Mouse (Mus musculus): ENCODE data around the gene Gsc2. TPM values are rescaled to one million over a fixed set of nuclear protein-coding genes. Genes with fewer than 3 reads are reported as not detected.

The Gsc2 gene
- polyA plus RNA-seq, 1 experiment from 2014 or later: 1.5 TPM

- H3K36me3 ChIP-seq: no peaks in the 10 kb centered on the region
- 85% methylated on average over 10 of the region's 10 CpGs for WGBS
- no peaks in the 10 kb centered on the region for H3K9me3 ChIP-seq
- H3K9ac ChIP-seq (replicated peaks): no peak overlapping the region
- ATAC-seq: no peak
- peaks cover 27% of the 10 kb centered on the region for H3K27me3 ChIP-seq
- no peak overlapping the region for H3K4me2 ChIP-seq (replicated peaks)
- H3K4me1 ChIP-seq (replicated peaks): 0 out of 2 replicates have a peak, but pooled peaks cover 4% of the 10 kb centered on the region
- H3K4me3 ChIP-seq (replicated peaks): no peak overlapping the region
- H3K27ac ChIP-seq: no peak overlapping the region
Observed at GRCm38 (mm10) chr16:17936776-17937175, 21.9 kb upstream of the Gsc2 start.

- ATAC-seq: no peak
- Histone ChIP-seq H3K4me3 (replicated peaks) (no peak overlapping the region), H3K9me3 (no peaks in the 10 kb centered on the region), H3K4me1 (replicated peaks) (0 out of 2 replicates have a peak, but pooled peaks cover 4% of the 10 kb centered on the region), H3K4me2 (replicated peaks) (no peak overlapping the region), H3K9ac (replicated peaks) (no peak overlapping the region), H3K36me3 (no peaks in the 10 kb centered on the region), H3K27me3 (peaks cover 27% of the 10 kb centered on the region), H3K27ac (no peak overlapping the region)
- 73% methylated on average over 3 of the region's 3 CpGs for WGBS
Observed at GRCm38 (mm10) chr16:17934445-17934910, 19.6 kb upstream of the Gsc2 start.

- peaks cover 27% of the 10 kb centered on the region for H3K27me3 ChIP-seq
- H3K9ac ChIP-seq (replicated peaks): no peak overlapping the region
- no peak overlapping the region for H3K4me3 ChIP-seq (replicated peaks)
- ATAC-seq: no peak
- WGBS: 72% methylated on average over 9 of the region's 9 CpGs
- H3K36me3 ChIP-seq: no peaks in the 10 kb centered on the region
- no peaks in the 10 kb centered on the region for H3K9me3 ChIP-seq
- no peak overlapping the region for H3K4me2 ChIP-seq (replicated peaks)
- no peak overlapping the region for H3K27ac ChIP-seq
- peaks cover 9% of the 10 kb centered on the region; the same call in 1 of the 2 replicates for H3K4me1 ChIP-seq (replicated peaks)
Observed at GRCm38 (mm10) chr16:17933594-17934444, 19.0 kb upstream of the Gsc2 start.

- H3K27ac ChIP-seq: no peak overlapping the region
- no peaks in the 10 kb centered on the region for H3K36me3 ChIP-seq
- H3K9ac ChIP-seq (replicated peaks): no peak overlapping the region
- peaks cover 13% of the 10 kb centered on the region for H3K4me1 ChIP-seq (replicated peaks)
- 67% methylated on average over 5 of the region's 5 CpGs for WGBS
- no peak overlapping the region for H3K4me3 ChIP-seq (replicated peaks)
- H3K27me3 ChIP-seq: peaks cover 12% of the 10 kb centered on the region
- no peak for ATAC-seq
- no peak overlapping the region for H3K4me2 ChIP-seq (replicated peaks)
- no peaks in the 10 kb centered on the region for H3K9me3 ChIP-seq
Observed at GRCm38 (mm10) chr16:17931906-17932460, 17.1 kb upstream of the Gsc2 start.

GRCm38 (mm10) chr16:17929631-17930030 lies 14.8 kb upstream of the Gsc2 start:
- no peak for ATAC-seq
- peaks cover 19% of the 10 kb centered on the region for H3K36me3 ChIP-seq
- H3K4me3 ChIP-seq (replicated peaks): no peak overlapping the region
- peaks cover 2% of the 10 kb centered on the region; the same call in 1 of the 2 replicates for H3K27me3 ChIP-seq
- H3K9me3 ChIP-seq: no peaks in the 10 kb centered on the region
- peak overlapping the region; percentile 32 for H3K27ac ChIP-seq
- H3K4me1 ChIP-seq (replicated peaks): peaks cover 24% of the 10 kb centered on the region
- H3K9ac ChIP-seq (replicated peaks): no peak overlapping the region
- H3K4me2 ChIP-seq (replicated peaks): no peak overlapping the region
- 61% methylated on average over 2 of the region's 2 CpGs for WGBS

GRCm38 (mm10) chr16:17929211-17929610 lies 14.4 kb upstream of the Gsc2 start:
- whole genome bisulfite sequencing: 12% methylated on average over 2 of the region's 2 CpGs
- Histone ChIP-seq H3K36me3 (peaks cover 21% of the 10 kb centered on the region), H3K4me2 (replicated peaks) (no peak overlapping the region), H3K4me1 (replicated peaks) (peaks cover 24% of the 10 kb centered on the region), H3K9me3 (no peaks in the 10 kb centered on the region), H3K9ac (replicated peaks) (no peak overlapping the region), H3K27me3 (peaks cover 2% of the 10 kb centered on the region; the same call in 1 of the 2 replicates), H3K27ac (peak overlapping the region; percentile 89), H3K4me3 (replicated peaks) (no peak overlapping the region)
- peak; percentile 9 for ATAC-seq

- peak overlapping the region; percentile 89 for H3K27ac ChIP-seq
- H3K9ac ChIP-seq (replicated peaks): peak overlapping the region; percentile 92
- H3K27me3 ChIP-seq: peaks cover 2% of the 10 kb centered on the region; the same call in 1 of the 2 replicates
- peaks cover 21% of the 10 kb centered on the region for H3K36me3 ChIP-seq
- H3K4me2 ChIP-seq (replicated peaks): peak overlapping the region; percentile 88
- H3K9me3 ChIP-seq: no peaks in the 10 kb centered on the region
- WGBS: 0% methylated on average over 9 of the region's 9 CpGs
- ATAC-seq: peak; percentile 43
- peaks cover 24% of the 10 kb centered on the region for H3K4me1 ChIP-seq (replicated peaks)
- peak overlapping the region; percentile 66 for H3K4me3 ChIP-seq (replicated peaks)
Observed at GRCm38 (mm10) chr16:17928627-17929104, 13.8 kb upstream of the Gsc2 start.

- H3K4me2 ChIP-seq (replicated peaks): peak within 1 kb of the TSS; percentile 88
- WGBS: under 1% methylated on average over 47 of the region's 47 CpGs
- peak within 1 kb of the TSS; percentile 66 for H3K4me3 ChIP-seq (replicated peaks)
- peak within 1 kb of the TSS; percentile 92 for H3K9ac ChIP-seq (replicated peaks)
- H3K4me1 ChIP-seq (replicated peaks): peaks cover 28% of the 10 kb centered on the region
- no peaks in the 10 kb centered on the region for H3K9me3 ChIP-seq
- no peaks in the 10 kb centered on the region for H3K27me3 ChIP-seq
- peak; percentile 78 for ATAC-seq
- H3K36me3 ChIP-seq: peaks cover 21% of the 10 kb centered on the region
- peak within 1 kb of the TSS; percentile 89 for H3K27ac ChIP-seq
Observed at GRCm38 (mm10) chr16:17928087-17928580, 13.3 kb upstream of the Gsc2 start, which contains the start of gene Slc25a1. TSS of gene Slc25a1 (minus strand) at chr16:17928219.

GRCm38 (mm10) chr16:17927351-17928082 lies 12.7 kb upstream of the Gsc2 start:
- H3K9me3 ChIP-seq: no peaks in the 10 kb centered on the region
- peak overlapping the region; percentile 66 for H3K4me3 ChIP-seq (replicated peaks)
- peak; percentile 57 for ATAC-seq
- WGBS: under 1% methylated on average over 70 of the region's 72 CpGs
- peak overlapping the region; percentile 88 for H3K4me2 ChIP-seq (replicated peaks)
- H3K4me1 ChIP-seq (replicated peaks): peaks cover 34% of the 10 kb centered on the region
- peak overlapping the region; percentile 89 for H3K27ac ChIP-seq
- H3K9ac ChIP-seq (replicated peaks): peak overlapping the region; percentile 92
- no peaks in the 10 kb centered on the region for H3K27me3 ChIP-seq
- peaks cover 21% of the 10 kb centered on the region for H3K36me3 ChIP-seq

GRCm38 (mm10) chr16:17922163-17922538 lies 7.3 kb upstream of the Gsc2 start:
- peak overlapping the region; percentile 97 for H3K4me2 ChIP-seq (replicated peaks)
- peaks cover 21% of the 10 kb centered on the region for H3K36me3 ChIP-seq
- WGBS: under 1% methylated on average over 14 of the region's 14 CpGs
- H3K4me1 ChIP-seq (replicated peaks): peaks cover 45% of the 10 kb centered on the region
- H3K27ac ChIP-seq: peak overlapping the region; percentile 91
- peaks cover 22% of the 10 kb centered on the region for H3K27me3 ChIP-seq
- H3K4me3 ChIP-seq (replicated peaks): peak overlapping the region; percentile 72
- no peaks in the 10 kb centered on the region for H3K9me3 ChIP-seq
- ATAC-seq: peak; percentile 35
- peak overlapping the region; percentile 90 for H3K9ac ChIP-seq (replicated peaks)

GRCm38 (mm10) chr16:17921325-17922162 lies 6.7 kb upstream of the Gsc2 start:
- peak overlapping the region; percentile 97 for H3K4me2 ChIP-seq (replicated peaks)
- no peaks in the 10 kb centered on the region for H3K9me3 ChIP-seq
- peak overlapping the region; percentile 91 for H3K27ac ChIP-seq
- peaks cover 39% of the 10 kb centered on the region for H3K4me1 ChIP-seq (replicated peaks)
- peaks cover 21% of the 10 kb centered on the region for H3K36me3 ChIP-seq
- H3K27me3 ChIP-seq: peaks cover 28% of the 10 kb centered on the region
- 1% methylated on average over 47 of the region's 47 CpGs for WGBS
- peak; percentile 94 for ATAC-seq
- H3K9ac ChIP-seq (replicated peaks): peak overlapping the region; percentile 90
- H3K4me3 ChIP-seq (replicated peaks): peak overlapping the region; percentile 72

Data from midbrain, embryonic 13.5 days (tissue).